Mouse (Mus musculus) urinary bladder, postnatal 4 days (tissue): ENCODE data around the gene BC017158.

Source experiments
- DNase-seq, 2 experiments: peaks; one replicate each; pipeline ENCODE4 v3.0.0; 2021 to 2022; ENCODE audit warnings: low spot score in 2 of 2

BC017158 gene

GRCm38 (mm10) chr7:128309216-128309615, 11.2 kb upstream of the BC017158 start:
- no peak for DNase-seq

DNA sequence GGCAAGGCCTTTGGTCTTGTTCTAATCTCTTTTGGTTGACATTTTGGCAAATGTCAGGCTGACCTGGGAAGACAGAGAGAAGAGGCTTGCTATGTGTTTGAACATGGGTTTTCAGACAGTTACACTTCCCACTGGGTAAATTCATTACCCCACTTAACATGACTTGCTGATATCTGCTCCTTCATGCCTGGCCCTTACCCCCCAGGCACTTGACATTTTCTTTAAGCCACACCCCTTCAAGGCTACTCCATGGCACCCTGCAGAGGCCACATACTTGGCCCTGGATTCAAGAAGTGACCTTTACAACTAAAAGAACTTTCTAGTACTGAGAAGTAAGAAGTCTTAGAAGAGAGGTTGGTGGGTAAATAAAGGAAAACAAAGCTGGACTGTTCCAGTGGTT, 9.9 kb upstream of the BC017158 start:
- DNase-seq = no peak

GRCm38 (mm10) chr7:128304907-128305306, 6.9 kb upstream of the BC017158 start:
- peak in 1 of 2 experiments; percentile 65 for DNase-seq

DNA sequence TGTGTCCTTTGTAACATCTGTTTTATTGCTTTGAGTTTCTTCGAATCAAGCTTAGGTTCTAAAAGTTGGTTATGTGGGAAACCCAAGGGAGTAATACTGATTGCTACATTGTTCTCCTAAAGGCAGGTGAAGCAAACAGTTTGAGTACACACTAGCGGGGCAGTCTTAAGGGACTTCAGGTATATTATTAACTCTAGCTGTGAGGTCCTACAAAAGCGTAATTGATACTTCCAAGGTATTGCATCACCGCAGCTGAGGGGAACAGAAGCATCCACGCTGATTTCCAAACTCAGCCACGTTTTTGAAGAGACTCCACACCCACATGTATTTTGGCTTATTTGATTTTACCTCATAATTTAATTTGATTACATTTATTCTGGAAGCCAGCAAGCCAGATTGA, 6.2 kb upstream of the BC017158 start:
- DNase-seq = no peak

DNA sequence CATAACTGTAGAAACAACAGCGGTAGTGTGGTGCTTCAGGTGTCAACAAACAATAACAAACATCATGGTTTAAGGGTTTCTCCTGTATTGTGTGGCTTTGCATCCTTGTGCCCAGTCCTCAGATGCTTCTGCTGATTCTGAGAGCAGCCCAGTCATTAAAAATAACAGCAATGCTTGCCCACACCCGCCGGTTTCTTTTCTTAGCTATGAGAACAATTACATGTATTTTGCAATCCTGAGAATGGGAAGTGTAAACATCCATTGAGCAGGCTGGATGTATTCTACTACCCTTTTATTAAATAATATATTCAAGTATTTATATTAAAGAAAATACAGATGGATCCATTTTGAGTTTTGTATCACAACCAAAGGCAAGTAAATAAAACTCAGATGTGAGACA, 4.2 kb upstream of the BC017158 start:
- no peak for DNase-seq

GRCm38 (mm10) chr7:128300952-128301351, 3.0 kb upstream of the BC017158 start:
- no peak for DNase-seq

- no peak for DNase-seq
Observed at GRCm38 (mm10) chr7:128298481-128299342, 742 bp upstream of the BC017158 start.

DNA sequence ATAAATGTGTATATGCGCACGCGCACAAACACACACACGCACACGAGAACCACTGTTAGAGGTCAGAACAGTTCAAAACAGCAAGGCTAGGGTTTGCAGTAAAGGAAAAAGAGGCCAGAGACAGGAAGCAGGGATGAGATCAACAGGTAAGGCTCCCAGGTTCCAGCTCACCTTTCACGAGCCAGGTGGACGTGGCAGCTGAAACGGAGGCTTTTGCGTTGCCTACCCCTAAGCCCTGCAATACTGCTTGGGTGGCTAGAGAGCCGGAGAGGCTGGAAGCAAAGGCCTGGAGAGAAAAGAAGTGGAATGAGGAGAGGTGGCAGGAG, 716 bp downstream of the BC017158 start:
- no peak for DNase-seq

DNA sequence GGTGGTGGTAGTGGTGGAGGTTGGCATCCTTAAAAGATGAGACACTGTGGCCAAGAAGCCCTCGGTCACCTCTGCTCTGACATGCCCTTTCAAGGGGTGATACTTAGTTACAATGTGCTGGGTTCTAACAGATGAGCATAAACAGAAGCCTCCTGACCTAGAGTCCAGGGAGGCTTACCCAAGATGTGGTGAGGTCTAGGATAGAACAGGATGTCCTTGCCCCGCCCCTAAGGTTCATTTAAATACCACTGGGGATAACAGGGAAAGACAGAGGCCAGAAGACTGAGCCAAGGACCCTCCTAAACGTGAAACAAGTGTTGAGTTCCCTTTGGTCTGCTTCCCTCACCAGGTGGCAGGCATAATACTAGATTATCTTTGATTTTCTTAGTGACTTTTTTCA, 1.5 kb downstream of the BC017158 start:
- DNase-seq = no peak

DNA sequence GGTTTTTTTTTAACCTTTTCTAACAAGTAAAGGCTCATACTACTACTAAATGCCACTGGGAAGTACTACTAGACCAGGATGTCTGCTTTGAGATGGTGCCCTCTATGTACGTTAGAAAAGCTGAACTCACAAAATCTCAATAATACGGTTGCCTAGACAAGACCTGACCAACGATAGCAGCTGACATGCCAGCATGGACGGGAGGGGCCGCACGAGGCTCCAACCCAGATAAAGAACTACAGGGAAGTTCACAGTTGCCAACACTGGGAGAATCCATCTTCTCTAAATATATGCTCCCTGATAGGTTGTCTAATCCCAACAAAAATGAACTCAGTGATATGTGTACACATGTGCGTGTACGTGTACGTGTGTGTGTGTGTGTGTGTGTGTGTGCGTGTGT, 3.2 kb downstream of the BC017158 start:
- no peak for DNase-seq

GRCm38 (mm10) chr7:128288923-128289544, 8.9 kb downstream of the BC017158 start:
- DNase-seq = no peak

DNA sequence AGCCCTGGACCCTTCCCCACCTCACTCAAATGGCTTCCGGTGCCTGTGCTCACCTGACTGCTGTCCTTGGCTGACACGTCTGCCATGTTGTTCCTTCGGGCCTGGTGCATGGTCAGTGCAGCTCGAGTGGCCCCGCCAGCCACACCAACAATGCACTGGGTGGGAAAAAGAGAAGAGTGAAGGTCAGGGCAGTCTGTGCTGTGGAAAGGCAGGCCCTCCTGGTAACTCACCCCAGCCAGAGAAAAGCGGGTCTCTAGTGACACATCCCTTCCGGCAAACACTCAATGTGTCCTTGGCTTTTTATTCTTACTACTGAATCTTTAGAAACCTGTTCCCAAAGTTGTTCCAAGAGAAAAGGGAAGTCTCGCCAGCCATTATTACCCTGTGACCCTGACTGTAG, 12.9 kb downstream of the BC017158 start:
- DNase-seq = no peak

GRCm38 (mm10) chr7:128284047-128284446, 13.9 kb downstream of the BC017158 start:
- no peak for DNase-seq

- no peak for DNase-seq
Observed at GRCm38 (mm10) chr7:128282532-128283244, 15.3 kb downstream of the BC017158 start.

GRCm38 (mm10) chr7:128281765-128282164, 16.2 kb downstream of the BC017158 start:
- DNase-seq = no peak

- DNase-seq = no peak
Observed at GRCm38 (mm10) chr7:128279750-128280149, 18.2 kb downstream of the BC017158 start.

DNA sequence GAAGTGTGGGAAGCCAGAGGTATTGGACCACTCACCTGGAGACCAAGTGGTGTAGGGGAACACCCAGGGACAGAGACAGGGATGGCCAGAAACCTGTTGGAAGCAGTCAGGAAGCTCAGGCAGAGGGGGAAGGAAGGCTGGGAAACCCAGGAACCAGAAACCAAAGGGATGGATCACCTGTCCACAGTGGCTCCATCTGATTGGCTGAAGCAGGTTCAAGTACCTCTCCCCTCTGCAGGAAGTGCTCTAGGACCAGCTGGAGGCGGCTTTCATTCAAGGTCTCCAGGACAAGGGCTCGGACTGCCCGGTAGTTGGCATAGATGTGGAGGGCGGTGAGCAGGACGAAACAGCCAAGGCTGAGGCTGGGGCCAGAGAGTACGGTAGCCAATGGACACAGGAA, 21.9 kb downstream of the BC017158 start:
- no peak for DNase-seq

- DNase-seq = no peak
Observed at GRCm38 (mm10) chr7:128271496-128271895, 26.5 kb downstream of the BC017158 start.

DNA sequence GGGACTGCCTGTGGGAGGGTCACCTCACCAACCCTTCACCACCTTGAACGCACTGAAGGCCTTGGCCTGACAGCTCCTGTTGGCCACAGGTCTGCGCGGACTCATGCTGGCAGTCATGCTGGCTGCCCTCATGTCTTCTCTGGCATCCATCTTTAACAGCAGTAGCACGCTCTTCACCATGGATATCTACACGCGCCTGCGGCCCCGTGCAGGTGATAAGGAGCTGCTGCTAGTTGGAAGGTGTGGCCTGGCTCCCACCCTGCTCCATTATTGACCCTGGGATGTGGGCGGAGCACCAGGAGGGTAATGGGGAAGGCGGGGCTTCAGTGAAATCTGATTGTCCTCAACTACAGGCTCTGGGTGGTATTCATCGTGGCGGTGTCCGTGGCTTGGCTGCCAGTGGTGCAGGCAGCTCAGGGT, 27.5 kb downstream of the BC017158 start:
- DNase-seq = no peak

GRCm38 (mm10) chr7:128267813-128268212, 30.2 kb downstream of the BC017158 start:
- DNase-seq = no peak

- no peak for DNase-seq
Observed at GRCm38 (mm10) chr7:128267391-128267790, 30.6 kb downstream of the BC017158 start.

GRCm38 (mm10) chr7:128266056-128266455, 31.9 kb downstream of the BC017158 start:
- DNase-seq = no peak

DNA sequence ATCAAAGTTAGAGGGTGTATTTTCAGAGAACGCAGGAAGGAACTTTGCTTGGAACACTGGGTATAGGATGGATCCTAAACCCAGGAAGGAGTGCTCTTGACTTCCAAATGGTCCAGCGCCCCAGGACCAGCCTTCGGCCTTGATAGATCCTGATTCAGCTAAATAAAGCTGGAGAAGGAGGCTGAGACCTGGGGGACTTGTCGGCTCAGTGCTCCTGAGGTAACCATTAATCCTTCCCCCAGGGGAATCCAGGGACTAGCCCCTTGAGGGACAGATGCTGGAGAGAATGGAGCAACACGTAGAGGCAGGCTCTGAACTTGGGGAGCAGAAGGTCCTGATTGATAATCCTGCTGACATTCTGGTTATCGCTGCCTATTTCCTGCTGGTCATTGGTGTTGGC, 32.6 kb downstream of the BC017158 start, which contains the start of gene Slc5a2:
TSS of gene Slc5a2 (plus strand) at position 247 of the 400 bp plus-strand sequence.
- DNase-seq = no peak
